Mouse (Mus musculus): ENCODE measurements around the gene Pknox1.

GRCm38 (mm10) chr17:31580344-31580743, 15.8 kb downstream of the Pknox1 start:
- no peak for TF ChIP-seq CTCF (IDR thresholded peaks at IDR 0.05; ENCODE audit: extremely low read depth, insufficient read length, insufficient replicate concordance, low read depth, low read length)
- TF ChIP-seq POLR2A (IDR thresholded peaks at IDR 0.05; ENCODE audit: low read depth, low read length), result no peak
